Mouse (Mus musculus) MEL (cell line): Measurements from ENCODE around the gene Rasl2-9. TPM values are rescaled to one million over a fixed set of nuclear protein-coding genes. Genes with fewer than 3 reads are reported as not detected.
A peak's percentile ranks its signal among the peaks of the same experiment; 100 is the strongest.

Experiments used
- DNase-seq: peaks from one replicate; pipeline ENCODE4 v3.0.0; 2011; ENCODE audit warnings: low read depth, low spot score
- H3K27ac ChIP-seq: 2 replicates; pipeline ENCODE4 v1.5.1; 2012; ENCODE audit warnings: low read depth, mild to moderate bottlenecking, control low read depth, low read length, moderate library complexity; ENCODE audit not compliant: control insufficient read depth
- H3K27me3 ChIP-seq, 2 experiments: fragments of 150-350 bp in 1 of 2; sonication (generic) in 1 of 2; 2 replicates each; pipeline ENCODE4 v1.6.1; 2012; ENCODE audit warnings: low read length in 2 of 2, mild to moderate bottlenecking in 2 of 2, improper control_type of control experiment in 1 of 2, moderate library complexity in 1 of 2; ENCODE audit not compliant: insufficient read depth in 2 of 2, control insufficient read depth in 1 of 2
- H3K36me3 ChIP-seq, 2 experiments: 2 replicates each; pipeline ENCODE4 v1.6.1; 2012 to 2014; ENCODE audit warnings: low read length in 2 of 2, improper control_type of control experiment in 1 of 2, inconsistent platforms in 1 of 2, mild to moderate bottlenecking in 1 of 2; ENCODE audit not compliant: insufficient read depth in 2 of 2, control insufficient read depth in 1 of 2
- H3K4me1 ChIP-seq, 2 experiments: fragments of 150-350 bp in 1 of 2; sonication (generic) in 1 of 2; 2 replicates each; pipeline ENCODE4 v1.6.1; 2012; ENCODE audit warnings: low read length in 2 of 2, improper control_type of control experiment in 1 of 2, mild to moderate bottlenecking in 1 of 2; ENCODE audit not compliant: insufficient read depth in 2 of 2, control insufficient read depth in 1 of 2
- H3K4me3 ChIP-seq, 2 experiments: fragments of 150-350 bp in 1 of 2; sonication (generic) in 1 of 2; 2 replicates each; pipeline ENCODE4 v1.5.1; 2012; ENCODE audit warnings: low read depth in 2 of 2, low read length in 2 of 2, mild to moderate bottlenecking in 2 of 2, moderate library complexity in 2 of 2, control low read depth in 1 of 2, improper control_type of control experiment in 1 of 2; ENCODE audit not compliant: control insufficient read depth in 1 of 2, insufficient read depth in 1 of 2
- H3K79me2 ChIP-seq: 2 replicates; pipeline ENCODE4 v1.6.1; 2012; ENCODE audit warnings: mild to moderate bottlenecking, low read length, moderate library complexity; ENCODE audit not compliant: control insufficient read depth, poor library complexity, insufficient read depth
- H3K9ac ChIP-seq: 2 replicates; pipeline ENCODE4 v1.6.1; 2012; ENCODE audit warnings: low read depth, mild to moderate bottlenecking, control low read depth, low read length, moderate library complexity; ENCODE audit not compliant: control insufficient read depth, poor library complexity, severe bottlenecking
- H3K9me3 ChIP-seq: fragments of 150-350 bp; sonication (generic); replicated peaks from 2 replicates; pipeline ENCODE4 v1.6.1; 2012; ENCODE audit warnings: mild to moderate bottlenecking, low read length, improper control_type of control experiment, moderate library complexity; ENCODE audit not compliant: insufficient read depth
- BHLHE40 ChIP-seq: IDR thresholded peaks from 2 replicates; pipeline ENCODE4 v1.6.1; 2012; ENCODE audit warnings: low read depth, mild to moderate bottlenecking, inconsistent platforms, low read length, improper control_type of control experiment, borderline replicate concordance
- CHD2 ChIP-seq: IDR thresholded peaks from 2 replicates; pipeline ENCODE4 v1.6.1; 2011; ENCODE audit warnings: low read length, improper control_type of control experiment
- E2F4 ChIP-seq: IDR thresholded peaks from 2 replicates; pipeline ENCODE4 v1.6.1; 2011; ENCODE audit warnings: low read depth, low read length, improper control_type of control experiment, borderline replicate concordance
- ELF1 ChIP-seq: IDR thresholded peaks from 2 replicates; pipeline ENCODE4 v1.6.1; 2014; ENCODE audit warnings: low read depth, mild to moderate bottlenecking, inconsistent platforms, low read length, improper control_type of control experiment, moderate library complexity
- EP300 ChIP-seq, 2 experiments: IDR thresholded peaks; 2 replicates each; pipeline ENCODE4 v1.6.1; 2011; ENCODE audit warnings: improper control_type of control experiment in 2 of 2, low read length in 2 of 2, low read depth in 1 of 2, mild to moderate bottlenecking in 1 of 2
- ETS1 ChIP-seq: IDR thresholded peaks from 2 replicates; pipeline ENCODE4 v1.6.1; 2012; ENCODE audit warnings: low read depth, mild to moderate bottlenecking, inconsistent platforms, low read length, improper control_type of control experiment, moderate library complexity
- GATA1 ChIP-seq: IDR thresholded peaks from 2 replicates; pipeline ENCODE4 v1.6.1; 2011; ENCODE audit warnings: low read depth, low read length, improper control_type of control experiment
- HCFC1 ChIP-seq: IDR thresholded peaks from 2 replicates; pipeline ENCODE4 v1.6.1; 2012; ENCODE audit warnings: low read depth, mild to moderate bottlenecking, inconsistent platforms, low read length, improper control_type of control experiment, moderate library complexity
- MAFK ChIP-seq: IDR thresholded peaks from 2 replicates; pipeline ENCODE4 v1.6.1; 2011; ENCODE audit warnings: low read depth, mild to moderate bottlenecking, low read length, improper control_type of control experiment, borderline replicate concordance
- MAX ChIP-seq: IDR thresholded peaks from 2 replicates; pipeline ENCODE4 v1.6.1; 2011; ENCODE audit warnings: low read length, improper control_type of control experiment
- MAZ ChIP-seq: IDR thresholded peaks from 2 replicates; pipeline ENCODE4 v1.6.1; 2012; ENCODE audit warnings: low read depth, mild to moderate bottlenecking, inconsistent platforms, low read length, improper control_type of control experiment
- MEF2A ChIP-seq: IDR thresholded peaks from 2 replicates; pipeline ENCODE4 v1.6.1; 2014; ENCODE audit warnings: low read depth, mild to moderate bottlenecking, inconsistent platforms, low read length, improper control_type of control experiment; ENCODE audit not compliant: poor library complexity, insufficient replicate concordance, severe bottlenecking; ENCODE audit errors: extremely low read depth
- MXI1 ChIP-seq: IDR thresholded peaks from 2 replicates; pipeline ENCODE4 v1.6.1; 2011; ENCODE audit warnings: mild to moderate bottlenecking, low read depth, low read length, improper control_type of control experiment
- MYC ChIP-seq: IDR thresholded peaks from 2 replicates; pipeline ENCODE4 v1.6.1; 2011; ENCODE audit warnings: low read depth, mild to moderate bottlenecking, low read length, improper control_type of control experiment, moderate library complexity
- POLR2A ChIP-seq, 2 experiments: IDR thresholded peaks; 2 replicates each; pipeline ENCODE4 v1.6.1; 2011 to 2012; ENCODE audit warnings: low read length in 2 of 2, mild to moderate bottlenecking in 2 of 2, control low read depth in 1 of 2, improper control_type of control experiment in 1 of 2, low read depth in 1 of 2, moderate library complexity in 1 of 2; ENCODE audit not compliant: control insufficient read depth in 1 of 2, insufficient read depth in 1 of 2, poor library complexity in 1 of 2
- POLR2AphosphoS2 ChIP-seq: IDR thresholded peaks from 2 replicates; pipeline ENCODE4 v1.6.1; 2011; ENCODE audit warnings: low read length, improper control_type of control experiment
- RAD21 ChIP-seq: IDR thresholded peaks from 2 replicates; pipeline ENCODE4 v1.6.1; 2011; ENCODE audit warnings: mild to moderate bottlenecking, low read depth, low read length, improper control_type of control experiment
- RCOR1 ChIP-seq: IDR thresholded peaks from 2 replicates; pipeline ENCODE4 v1.6.1; 2012; ENCODE audit warnings: low read depth, mild to moderate bottlenecking, inconsistent platforms, low read length, improper control_type of control experiment
- SIN3A ChIP-seq: IDR thresholded peaks from 2 replicates; pipeline ENCODE4 v1.6.1; 2012; ENCODE audit warnings: low read length, improper control_type of control experiment, inconsistent platforms
- TAL1 ChIP-seq: IDR thresholded peaks from 2 replicates; pipeline ENCODE4 v1.6.1; 2012; ENCODE audit warnings: mild to moderate bottlenecking, inconsistent platforms, low read length, moderate library complexity, mixed read lengths
- TCF12 ChIP-seq: IDR thresholded peaks from 2 replicates; pipeline ENCODE4 v1.6.1; 2014; ENCODE audit warnings: low read depth, mild to moderate bottlenecking, inconsistent platforms, low read length, improper control_type of control experiment, moderate library complexity
- USF2 ChIP-seq, 2 experiments: IDR thresholded peaks; 2 replicates each; pipeline ENCODE4 v1.6.1; 2011 to 2012; ENCODE audit warnings: improper control_type of control experiment in 2 of 2, low read length in 2 of 2, borderline replicate concordance in 1 of 2, inconsistent platforms in 1 of 2, low read depth in 1 of 2, mild to moderate bottlenecking in 1 of 2; ENCODE audit not compliant: insufficient read depth in 1 of 2
- polyA plus RNA-seq, 2 experiments: library from polyadenylated mRNA; stranded (reverse) in 1 of 2; unstranded in 1 of 2; fragments of >175 nt in 1 of 2; fragments of >200 nt in 1 of 2; gene quantifications; 2 replicates each; pipeline versions ENCODE4 v1.2.1 to v1.2.4; 2012; ENCODE audit warnings: low replicate concordance in 2 of 2, low read depth in 1 of 2; ENCODE audit not compliant: insufficient read length in 2 of 2, insufficient read depth in 1 of 2, missing spikeins in 1 of 2
- total RNA-seq: library from RNA; depleted of rRNA; stranded (reverse); fragments of 300-350 nt; gene quantifications from 2 replicates; pipeline ENCODE4 v1.2.3, GENCODE M21; 2012

Rasl2-9 gene
- total and polyA plus RNA-seq, 3 experiments = 0.65 to 196 TPM; not detected in 1

GRCm38 (mm10) chr7:5101066-5101663, 24.6 kb downstream of the Rasl2-9 start:
- H3K27ac ChIP-seq = no peak overlapping the region
- 0 out of 2 replicates have a peak, but pooled peaks have one; percentile 34 for TF ChIP-seq MAX
- TF ChIP-seq MEF2A = no peak
- peak; percentile 44; the same call in 1 of the 2 replicates for TF ChIP-seq SIN3A
- no peak for TF ChIP-seq CHD2
- no peak for TF ChIP-seq RAD21
- no peak for TF ChIP-seq HCFC1
- TF ChIP-seq EP300 (IDR thresholded peaks at IDR 0.05; ENCODE audit: low read depth in 1 of 2, low read length in 2 of 2) = peak; percentile 78 to 84
- peak; percentile 34; the same call in 1 of the 2 replicates for TF ChIP-seq MXI1
- peak; percentile 19; the same call in 1 of the 2 replicates for TF ChIP-seq TAL1
- TF ChIP-seq POLR2A (IDR thresholded peaks at IDR 0.05; ENCODE audit: control insufficient read depth in 1 of 2, insufficient read depth in 1 of 2, low read depth in 1 of 2, low read length in 2 of 2, poor library complexity in 1 of 2) = no peak
- TF ChIP-seq MAFK = no peak; the same call in 1 of the 2 replicates
- peak; percentile 49; the same call in 1 of the 2 replicates for TF ChIP-seq MYC
- no peak for TF ChIP-seq USF2 (IDR thresholded peaks at IDR 0.05; ENCODE audit: borderline replicate concordance in 1 of 2, insufficient read depth in 1 of 2, low read depth in 1 of 2, low read length in 2 of 2)
- peak; percentile 34; the same call in 1 of the 2 replicates for TF ChIP-seq GATA1
- TF ChIP-seq MAZ = peak; percentile 77
- TF ChIP-seq ETS1 = peak; percentile 80
- TF ChIP-seq BHLHE40 = peak; percentile 67
- TF ChIP-seq POLR2AphosphoS2 = no peak
- peak; percentile 100 for TF ChIP-seq RCOR1
- TF ChIP-seq TCF12 = peak; percentile 74
- no peak for TF ChIP-seq E2F4
- TF ChIP-seq ELF1 = peak; percentile 66
- DNase-seq = peak; percentile 91
- H3K9ac ChIP-seq = no peak overlapping the region
- H3K27me3 ChIP-seq = no peaks in the 10 kb centered on the region
- peaks cover 0 to 5% of the 10 kb centered on the region in 2 experiments; a peak in 1 of 4 replicates for H3K36me3 ChIP-seq
- peaks cover 0 to 5% of the 10 kb centered on the region in 2 experiments; a peak in 1 of 4 replicates for H3K4me1 ChIP-seq
- no peaks in the 10 kb centered on the region for H3K79me2 ChIP-seq
- no peak overlapping the region for H3K4me3 ChIP-seq
- H3K9me3 ChIP-seq = no peaks in the 10 kb centered on the region
